12 mouse cellular contexts compared by ENCODE assay signal in genomic region chr10:12823437-12824219, GRCm38 (mm10). TPM values are rescaled to one million over a fixed set of nuclear protein-coding genes. Genes with fewer than 3 reads are reported as not detected.
DNase-seq lines count a peak whose midpoint lies in the region; ATAC-seq and TF ChIP-seq lines count a peak whose summit lies in the region.
"Had no signal": no experiment of that assay in that cellular context is flagged by ENCODE, and none has a peak within 500 bp of the region (broad histone marks: within the 10 kb centered on the region; RNA-seq: fewer than 3 reads in every experiment).

No protein-coding gene starts in this region.

- peak overlapping the region; percentile 28; the same call in 1 of the 2 replicates for H3K27ac ChIP-seq in embryonic facial prominence, embryonic 15.5 days (replicated peaks)

- no peaks in the 10 kb centered on the region for H3K9me3 ChIP-seq in embryonic facial prominence, embryonic 15.5 days (replicated peaks)

- no peak overlapping the region for H3K4me2 ChIP-seq in embryonic facial prominence, embryonic 15.5 days (replicated peaks)
- H3K4me2 ChIP-seq: heart, embryonic 11.5 days had no signal

- peak; percentile 62 to 76 for DNase-seq in lung, adult 18-20 months
- DNase-seq in lung, adult 2 months: no peak
- peak; percentile 44 for DNase-seq in lung, postnatal 14 days
- DNase-seq in thymus, postnatal 25 days: peak; percentile 65
- no peak for DNase-seq in cerebellum, postnatal 25 days
- no peak for DNase-seq in left cerebral cortex, adult 18-20 months (ENCODE audit: low spot score in 2 of 2)
- DNase-seq in right cerebral cortex, adult 18-20 months: no peak
- DNase-seq: right cerebral cortex, postnatal 25 days had no signal

- H3K4me1 ChIP-seq in lung, adult 2 months (ENCODE audit: control insufficient read depth, insufficient read depth, low read length): peaks cover 22% of the 10 kb centered on the region
- peaks cover 36% of the 10 kb centered on the region for H3K4me1 ChIP-seq in embryonic facial prominence, embryonic 15.5 days

- TF ChIP-seq CTCF in lung, adult 2 months (IDR thresholded peaks at IDR 0.05; ENCODE audit: insufficient read depth, low read length): no peak

- H3K27me3 ChIP-seq in embryonic facial prominence, embryonic 15.5 days: no peaks in the 10 kb centered on the region

- WGBS in lung, adult 2 months: 42% methylated on average over 15 of the region's 15 CpGs
- WGBS in embryonic facial prominence, embryonic 15.5 days: 59% methylated on average over 15 of the region's 15 CpGs

- ATAC-seq in embryonic facial prominence, embryonic 15.5 days (ENCODE audit: insufficient number of reproducible peaks, low FRiP score, low TSS enrichment, low read depth): no peak
- ATAC-seq: intestine, postnatal 0 days had no signal

- no peaks in the 10 kb centered on the region for H3K36me3 ChIP-seq in embryonic facial prominence, embryonic 15.5 days

- no peak for TF ChIP-seq POLR2A in lung, adult 2 months (IDR thresholded peaks at IDR 0.05; ENCODE audit: borderline replicate concordance, extremely low read depth, low read depth, low read length)

- no peak overlapping the region for H3K4me3 ChIP-seq in lung, adult 2 months (replicated peaks; ENCODE audit: extremely low read depth, low read depth, low read length)
- no peak overlapping the region for H3K4me3 ChIP-seq in embryonic facial prominence, embryonic 15.5 days (replicated peaks)
- H3K4me3 ChIP-seq: erythroblast, embryonic 14.5 days had no signal

- no peak overlapping the region for H3K9ac ChIP-seq in embryonic facial prominence, embryonic 15.5 days

RNA-seq across cellular contexts. Expression of gene Utrn, which starts 45.5 kb away (rescaled TPM):
- 47.7 and 59.1 TPM in 2 replicates for polyA plus RNA-seq in lung, adult 2 months (2012; rRNA removed)
- polyA plus RNA-seq in embryonic facial prominence, embryonic 15.5 days (2015; fragmentation: Nextera tagmentation; extraction: Ambion mirVana): 89.8 and 93.2 TPM in 2 replicates
- 10 to 100 TPM; 61.6 to 69.4 TPM for total RNA-seq in left cerebral cortex, adult 18-20 months (2021)

Comparison
In these comparisons a context has a peak if more than half of its experiments do, and no peak if none do; other contexts are left out.
1. DNase-seq: peak in lung, adult 18-20 months (2 of 2), lung, postnatal 14 days (single experiment) and thymus, postnatal 25 days (single experiment); none in lung, adult 2 months (single experiment), cerebellum, postnatal 25 days (0 of 2), left cerebral cortex, adult 18-20 months (0 of 2) and right cerebral cortex, adult 18-20 months (single experiment).